ENCODE assay signal across 48 mouse cellular contexts in the genomic region with DNA sequence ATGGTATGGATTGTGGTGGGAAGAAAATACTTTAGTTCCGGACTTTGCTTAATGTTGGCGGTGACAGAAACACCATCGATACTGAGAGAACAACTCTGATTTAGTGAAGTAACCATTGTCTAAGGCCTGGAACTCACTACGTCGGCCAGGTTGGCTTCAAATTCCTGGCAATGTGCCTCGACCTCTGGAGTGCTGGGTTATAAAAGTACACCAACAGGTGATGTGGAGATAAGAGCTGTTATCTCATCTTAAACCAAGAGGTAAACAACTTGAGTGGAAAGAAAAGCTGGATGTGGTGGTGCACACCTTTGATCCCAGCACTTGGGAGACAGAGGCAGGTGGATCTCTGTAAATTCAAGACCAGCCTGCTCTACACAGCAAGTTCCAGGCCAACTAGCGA. TPM values are rescaled to one million over a fixed set of nuclear protein-coding genes. Genes with fewer than 3 reads are reported as not detected.
"Had no signal": no experiment of that assay in that cellular context is flagged by ENCODE, and none has a peak within 500 bp of the region (broad histone marks: within the 10 kb centered on the region; RNA-seq: fewer than 3 reads in every experiment).

No protein-coding gene starts in this region.

- H3K4me3 ChIP-seq: heart, embryonic 10.5 days; heart, embryonic 12.5 days; heart, embryonic 13.5 days; heart, embryonic 15.5 days; hindbrain, embryonic 10.5 days; hindbrain, embryonic 12.5 days; hindbrain, embryonic 13.5 days; hindbrain, embryonic 15.5 days; intestine, embryonic 15.5 days; kidney, embryonic 15.5 days; layer of hippocampus, adult 2 months had no signal

- DNase-seq: heart, postnatal 10 days; heart, postnatal 14 days; heart, postnatal 36 days; heart, postnatal 4 days; kidney, adult 11 months; kidney, adult 18-20 months; kidney, adult 2 months; kidney, adult 8-10 months; kidney, adult 9 months; kidney, postnatal 10 days; kidney, postnatal 14 days; kidney, postnatal 25 days; kidney, postnatal 36 days; kidney, postnatal 4 days; layer of hippocampus, adult 9-11 months; layer of hippocampus, postnatal 36 days had no signal

- H3K4me1 ChIP-seq: heart, embryonic 12.5 days had no signal

- H3K27me3 ChIP-seq: heart, embryonic 12.5 days; heart, embryonic 13.5 days; heart, embryonic 15.5 days; hindbrain, embryonic 12.5 days; hindbrain, embryonic 15.5 days; intestine, embryonic 15.5 days; kidney, embryonic 15.5 days had no signal

- H3K36me3 ChIP-seq: heart, embryonic 10.5 days; heart, embryonic 12.5 days; heart, embryonic 13.5 days; heart, embryonic 15.5 days; hindbrain, embryonic 10.5 days; hindbrain, embryonic 12.5 days; hindbrain, embryonic 13.5 days; hindbrain, embryonic 15.5 days; intestine, embryonic 15.5 days; kidney, embryonic 15.5 days had no signal

- H3K9ac ChIP-seq: heart, embryonic 12.5 days; heart, embryonic 13.5 days; heart, embryonic 15.5 days; hindbrain, embryonic 12.5 days; hindbrain, embryonic 13.5 days; hindbrain, embryonic 14.5 days; hindbrain, embryonic 15.5 days; intestine, embryonic 15.5 days; kidney, embryonic 15.5 days had no signal

- H3K27ac ChIP-seq: heart, embryonic 10.5 days; heart, embryonic 13.5 days; heart, embryonic 15.5 days; hindbrain, embryonic 10.5 days; hindbrain, embryonic 12.5 days; hindbrain, embryonic 13.5 days; hindbrain, embryonic 14.5 days; hindbrain, embryonic 15.5 days; hindbrain, postnatal 0 days; intestine, embryonic 15.5 days; kidney, embryonic 15.5 days; kidney, postnatal 0 days; layer of hippocampus, adult 2 months had no signal

RNA-seq across cellular contexts. Expression of a gene that starts 15.2 kb away (rescaled TPM):
- total RNA-seq: hindbrain, postnatal 0 days; layer of hippocampus, postnatal 14 days had no signal

RNA-seq across cellular contexts. Expression of a gene that starts 58.4 kb away (rescaled TPM):
- total RNA-seq: heart, postnatal 10 days; heart, postnatal 14 days; heart, postnatal 25 days; heart, postnatal 36 days; heart, postnatal 4 days; hematopoietic stem cell, adult 5-6 weeks; hindbrain, postnatal 0 days; layer of hippocampus, adult 18-20 months; layer of hippocampus, adult 2 months; layer of hippocampus, adult 8-10 months; layer of hippocampus, postnatal 10 days; layer of hippocampus, postnatal 14 days; layer of hippocampus, postnatal 25 days; layer of hippocampus, postnatal 36 days had no signal
- polyA plus RNA-seq: heart, embryonic 10.5 days; heart, embryonic 11.5 days; heart, embryonic 12.5 days; heart, embryonic 13.5 days; heart, embryonic 14.5 days; heart, embryonic 15.5 days; heart, embryonic 16.5 days; heart, postnatal 0 days; hindbrain, embryonic 10.5 days; hindbrain, embryonic 11.5 days; hindbrain, embryonic 12.5 days; hindbrain, embryonic 13.5 days; hindbrain, embryonic 14.5 days; hindbrain, embryonic 15.5 days; hindbrain, embryonic 16.5 days; hindbrain, postnatal 0 days; intestine, embryonic 14.5 days; intestine, embryonic 15.5 days; intestine, embryonic 16.5 days; intestine, postnatal 0 days; kidney, embryonic 14.5 days; kidney, embryonic 15.5 days; kidney, embryonic 16.5 days; kidney, postnatal 0 days had no signal
